27 mouse cellular contexts compared by ENCODE assay signal in the genomic region with DNA sequence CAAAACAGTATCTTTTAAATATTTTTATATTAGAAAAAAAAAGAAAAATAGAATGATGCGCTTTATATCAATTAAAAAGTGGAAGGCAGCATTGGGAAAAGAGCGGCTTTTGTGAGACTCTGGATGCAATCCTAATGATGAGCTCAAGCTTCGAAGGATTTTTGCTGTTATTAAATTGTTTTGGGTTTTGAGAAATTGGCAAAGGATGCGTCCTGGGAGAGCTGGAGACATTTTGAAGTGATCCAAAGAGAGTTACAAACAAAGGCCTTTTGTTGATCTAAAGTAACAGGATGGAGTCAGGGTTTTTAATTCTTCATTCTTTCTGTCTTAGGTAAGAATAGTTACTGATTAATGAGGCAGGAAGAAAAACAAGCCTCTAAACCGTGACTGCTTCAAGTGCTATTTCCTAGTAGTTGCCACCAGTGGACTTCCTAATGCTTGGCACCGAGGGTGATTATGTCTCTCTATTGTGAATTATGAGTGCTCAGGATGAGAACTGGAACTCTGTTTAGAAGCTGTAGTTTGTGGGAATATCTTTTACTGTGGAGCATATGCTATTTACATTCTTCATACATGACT.
DNase-seq lines count a peak whose midpoint lies in the region; ATAC-seq and TF ChIP-seq lines count a peak whose summit lies in the region.
"Had no signal": no experiment of that assay in that cellular context is flagged by ENCODE, and none has a peak within 500 bp of the region (broad histone marks: within the 10 kb centered on the region; RNA-seq: fewer than 3 reads in every experiment).

No protein-coding gene starts in this region.

- H3K9me3 ChIP-seq in kidney, postnatal 0 days (replicated peaks; ENCODE audit: low read length) = no peaks in the 10 kb centered on the region
- H3K9me3 ChIP-seq in embryonic facial prominence, embryonic 14.5 days (ENCODE audit: control insufficient read depth, low read length) = no peaks in the 10 kb centered on the region
- H3K9me3 ChIP-seq: forebrain, embryonic 13.5 days; hindbrain, embryonic 12.5 days; intestine, embryonic 15.5 days; lung, embryonic 15.5 days; midbrain, embryonic 10.5 days; midbrain, embryonic 15.5 days; neural tube, embryonic 15.5 days had no signal

- TF ChIP-seq POLR2A in heart, adult 2 months (IDR thresholded peaks at IDR 0.05; ENCODE audit: insufficient read depth, low read depth, low read length) = no peak

- peaks cover 3% of the 10 kb centered on the region for H3K4me1 ChIP-seq in heart, adult 2 months (ENCODE audit: control insufficient read depth, insufficient read depth, low read length)
- H3K4me1 ChIP-seq in kidney, postnatal 0 days (replicated peaks; ENCODE audit: insufficient read depth, low read length) = no peaks in the 10 kb centered on the region
- 0 out of 2 replicates have a peak, but pooled peaks cover 17% of the 10 kb centered on the region for H3K4me1 ChIP-seq in embryonic facial prominence, embryonic 14.5 days (ENCODE audit: control insufficient read depth, insufficient read depth, low read length)
- H3K4me1 ChIP-seq: forebrain, embryonic 13.5 days; hindbrain, embryonic 12.5 days; intestine, embryonic 15.5 days; lung, embryonic 15.5 days; midbrain, embryonic 10.5 days; midbrain, embryonic 15.5 days; neural tube, embryonic 15.5 days had no signal

- no peak for TF ChIP-seq CTCF in heart, adult 2 months (IDR thresholded peaks at IDR 0.05)
- TF ChIP-seq CTCF in kidney, postnatal 0 days (IDR thresholded peaks at IDR 0.05; ENCODE audit: low read depth) = no peak

- ATAC-seq in kidney, postnatal 0 days (replicated peaks; ENCODE audit: low FRiP score, low read depth) = no peak
- ATAC-seq in embryonic facial prominence, embryonic 14.5 days (ENCODE audit: low read depth) = no peak
- ATAC-seq: forebrain, embryonic 13.5 days; hindbrain, postnatal 0 days; intestine, embryonic 15.5 days; midbrain, embryonic 15.5 days had no signal

- no peaks in the 10 kb centered on the region for H3K27me3 ChIP-seq in heart, adult 2 months (ENCODE audit: control insufficient read depth, insufficient read depth, low read length)
- no peaks in the 10 kb centered on the region for H3K27me3 ChIP-seq in kidney, postnatal 0 days (ENCODE audit: insufficient read depth, low read length)
- no peaks in the 10 kb centered on the region for H3K27me3 ChIP-seq in embryonic facial prominence, embryonic 14.5 days (replicated peaks; ENCODE audit: control insufficient read depth, insufficient read depth, low read length)
- H3K27me3 ChIP-seq: CH12.LX; forebrain, embryonic 13.5 days; hindbrain, embryonic 12.5 days; intestine, embryonic 15.5 days; lung, embryonic 15.5 days; midbrain, embryonic 15.5 days; neural tube, embryonic 15.5 days had no signal

- peaks cover 5% of the 10 kb centered on the region for H3K36me3 ChIP-seq in heart, adult 2 months (ENCODE audit: control insufficient read depth, insufficient read depth, low read length)
- H3K36me3 ChIP-seq in kidney, postnatal 0 days (ENCODE audit: insufficient read depth, low read length) = no peaks in the 10 kb centered on the region
- H3K36me3 ChIP-seq in embryonic facial prominence, embryonic 14.5 days (ENCODE audit: control insufficient read depth, insufficient read depth, low read length) = no peaks in the 10 kb centered on the region
- H3K36me3 ChIP-seq: hindbrain, embryonic 12.5 days; intestine, embryonic 15.5 days; lung, embryonic 15.5 days; midbrain, embryonic 10.5 days; midbrain, embryonic 15.5 days; neural tube, embryonic 15.5 days had no signal

- no peak overlapping the region for H3K4me3 ChIP-seq in heart, adult 2 months
- no peak overlapping the region for H3K4me3 ChIP-seq in kidney, postnatal 0 days (replicated peaks; ENCODE audit: low read depth, low read length)
- H3K4me3 ChIP-seq in embryonic facial prominence, embryonic 14.5 days (ENCODE audit: low read depth, low read length) = no peak overlapping the region
- H3K4me3 ChIP-seq: forebrain, embryonic 13.5 days; hindbrain, embryonic 12.5 days; intestine, embryonic 15.5 days; lung, embryonic 15.5 days; midbrain, embryonic 10.5 days; midbrain, embryonic 15.5 days; neural tube, embryonic 15.5 days had no signal

- H3K9ac ChIP-seq in heart, adult 2 months (ENCODE audit: low read depth, low read length) = no peak overlapping the region
- H3K9ac ChIP-seq in kidney, postnatal 0 days (ENCODE audit: low read depth, low read length) = no peak overlapping the region
- no peak overlapping the region for H3K9ac ChIP-seq in embryonic facial prominence, embryonic 14.5 days (ENCODE audit: low read depth, low read length)
- H3K9ac ChIP-seq: forebrain, embryonic 13.5 days; hindbrain, embryonic 12.5 days; intestine, embryonic 15.5 days; lung, embryonic 15.5 days; midbrain, embryonic 15.5 days; neural tube, embryonic 15.5 days had no signal

- 53% methylated on average over 6 of the region's 6 CpGs for WGBS in heart, adult 2 months
- 48% methylated on average over 6 of the region's 6 CpGs for WGBS in kidney, postnatal 0 days
- 51% methylated on average over 6 of the region's 6 CpGs for WGBS in embryonic facial prominence, embryonic 14.5 days

- peak overlapping the region; percentile 55 for H3K27ac ChIP-seq in heart, adult 2 months
- no peak overlapping the region for H3K27ac ChIP-seq in kidney, postnatal 0 days
- peak overlapping the region; percentile 45 for H3K27ac ChIP-seq in embryonic facial prominence, embryonic 14.5 days (replicated peaks; ENCODE audit: low read depth, low read length)
- H3K27ac ChIP-seq: forebrain, embryonic 13.5 days; hindbrain, embryonic 12.5 days; hindbrain, postnatal 0 days; intestine, embryonic 15.5 days; lung, embryonic 15.5 days; midbrain, embryonic 10.5 days; midbrain, embryonic 15.5 days; neural tube, embryonic 15.5 days had no signal

- no peak overlapping the region for H3K4me2 ChIP-seq in kidney, postnatal 0 days (ENCODE audit: low read length)
- H3K4me2 ChIP-seq in embryonic facial prominence, embryonic 14.5 days (ENCODE audit: low read depth, low read length) = no peak overlapping the region
- H3K4me2 ChIP-seq: forebrain, embryonic 13.5 days; heart, embryonic 11.5 days; hindbrain, embryonic 12.5 days; intestine, embryonic 15.5 days; liver, embryonic 11.5 days; lung, embryonic 15.5 days; midbrain, embryonic 15.5 days; neural tube, embryonic 15.5 days had no signal

- no peak for DNase-seq in heart, adult 2 months
- DNase-seq in heart, postnatal 10 days = no peak
- peak; percentile 9 for DNase-seq in kidney, postnatal 0 days (ENCODE audit: low spot score)
- DNase-seq in kidney, adult 18-20 months = no peak
- peak; percentile 59 for DNase-seq in embryonic facial prominence, embryonic 14.5 days (ENCODE audit: low spot score)
- no peak for DNase-seq in ovary, postnatal 10 days (ENCODE audit: low spot score)
- no peak for DNase-seq in cerebellum, postnatal 4 days (ENCODE audit: low spot score in 2 of 2)
- DNase-seq: adrenal gland, postnatal 10 days; cerebellum, adult 8-10 months; cerebellum, postnatal 36 days; embryo, embryonic 11 days; kidney, postnatal 4 days; layer of hippocampus, postnatal 36 days; right cerebral cortex, postnatal 25 days; spleen, adult 18-20 months; thymus, postnatal 14 days had no signal

- TF ChIP-seq EP300 in heart, adult 2 months (IDR thresholded peaks at IDR 0.05; ENCODE audit: insufficient read depth, low read depth, low read length) = no peak

- H3K79me2 ChIP-seq in heart, adult 2 months (replicated peaks; ENCODE audit: control insufficient read depth, insufficient read depth, low read length) = no peaks in the 10 kb centered on the region

- intact Hi-C loops in heart, adult 2 months (cut with DNase I) = loop anchor here (10.0 kb wide), 1 partner anchor 199 kb away; a partner anchor contains a TSS
- intact Hi-C loops in heart, postnatal 10 days (cut with DNase I) = no loop called here

Comparison
In these comparisons a context has a peak if more than half of its experiments do, and no peak if none do; other contexts are left out.
1. DNase-seq: peak in kidney, postnatal 0 days (single experiment) and embryonic facial prominence, embryonic 14.5 days (single experiment); none in heart, adult 2 months (0 of 2), heart, postnatal 10 days (0 of 2), kidney, adult 18-20 months (single experiment), ovary, postnatal 10 days (single experiment) and cerebellum, postnatal 4 days (0 of 2).